Mouse (Mus musculus) midbrain, postnatal 0 days (tissue): ENCODE results near the gene Shc1. TPM values are rescaled to one million over a fixed set of nuclear protein-coding genes. Genes with fewer than 3 reads are reported as not detected.

Source experiments
- ATAC-seq: fragments of 200-750 bp; cut with Nextera tagmentation; 2 replicates; pipeline ENCODE4 v1.8.0; 2017; ENCODE audit warnings: moderate number of reproducible peaks, mild to moderate bottlenecking, moderate TSS enrichment, moderate library complexity; ENCODE audit not compliant: low FRiP score
- DNase-seq: peaks from one replicate; pipeline ENCODE4 v3.0.0-alpha.2; 2015; ENCODE audit warnings: low spot score
- H3K27ac ChIP-seq: fragments of 300-500 bp; sonication (generic); 2 replicates; pipeline ENCODE4 v1.5.1; 2014; ENCODE audit warnings: low read depth, mild to moderate bottlenecking, low read length, mixed read lengths
- H3K27me3 ChIP-seq: fragments of 300-500 bp; sonication (generic); 2 replicates; pipeline ENCODE4 v1.6.1; 2014; ENCODE audit warnings: low read length, control low read depth, mixed read lengths; ENCODE audit not compliant: insufficient read depth
- H3K36me3 ChIP-seq: fragments of 300-500 bp; sonication (generic); 2 replicates; pipeline ENCODE4 v1.6.1; 2014; ENCODE audit warnings: low read length, control low read depth, mixed read lengths; ENCODE audit not compliant: insufficient read depth
- H3K4me1 ChIP-seq: fragments of 300-500 bp; sonication (generic); 2 replicates; pipeline ENCODE4 v1.6.1; 2014; ENCODE audit warnings: mild to moderate bottlenecking, control low read depth, antibody characterized with exemption, low read length, mixed read lengths; ENCODE audit not compliant: insufficient read depth
- H3K4me2 ChIP-seq: fragments of 300-500 bp; sonication (generic); 2 replicates; pipeline ENCODE4 v1.6.1; 2014; ENCODE audit warnings: low read depth, mild to moderate bottlenecking, low read length, mixed read lengths; ENCODE audit not compliant: poor library complexity, severe bottlenecking
- H3K4me3 ChIP-seq: fragments of 300-500 bp; sonication (generic); 2 replicates; pipeline ENCODE4 v1.5.1; 2014; ENCODE audit warnings: low read depth, mild to moderate bottlenecking, low read length, moderate library complexity
- H3K9ac ChIP-seq: fragments of 300-500 bp; sonication (generic); replicated peaks from 2 replicates; pipeline ENCODE4 v1.6.1; 2014; ENCODE audit warnings: mild to moderate bottlenecking, low read length, moderate library complexity, mixed read lengths; ENCODE audit not compliant: poor library complexity, severe bottlenecking
- H3K9me3 ChIP-seq: fragments of 300-500 bp; sonication (generic); 2 replicates; pipeline ENCODE4 v1.6.1; 2016; ENCODE audit warnings: low read length, control low read depth
- CTCF ChIP-seq: IDR thresholded peaks from 2 replicates; pipeline ENCODE4 v1.5.1; 2016; ENCODE audit warnings: antibody characterized with exemption, mild to moderate bottlenecking
- WGBS: fragments of 180-500 bp; shearing (Covaris S2); extraction: QIAGEN DNeasy Blood & Tissue Kit; methylation state at CpG from one replicate; pipeline ENCODE4 v1.1.7; 2014; 5-methylcytosine and 5-hydroxymethylcytosine counted together
- polyA plus RNA-seq: library from polyadenylated mRNA; unstranded; fragments of >200 nt; fragmentation: Nextera tagmentation; extraction: Ambion mirVana; gene quantifications from 2 replicates; pipeline ENCODE4 v1.2.1, GENCODE M21; 2015
- total RNA-seq: library from RNA; depleted of rRNA; stranded (reverse); fragments of >200 nt; gene quantifications from 2 replicates; pipeline ENCODE4 v1.2.3, GENCODE M21; 2014

The Shc1 gene
- total and polyA plus RNA-seq, 2 experiments from 2014 or later = 11.0 to 24.9 TPM

DNA sequence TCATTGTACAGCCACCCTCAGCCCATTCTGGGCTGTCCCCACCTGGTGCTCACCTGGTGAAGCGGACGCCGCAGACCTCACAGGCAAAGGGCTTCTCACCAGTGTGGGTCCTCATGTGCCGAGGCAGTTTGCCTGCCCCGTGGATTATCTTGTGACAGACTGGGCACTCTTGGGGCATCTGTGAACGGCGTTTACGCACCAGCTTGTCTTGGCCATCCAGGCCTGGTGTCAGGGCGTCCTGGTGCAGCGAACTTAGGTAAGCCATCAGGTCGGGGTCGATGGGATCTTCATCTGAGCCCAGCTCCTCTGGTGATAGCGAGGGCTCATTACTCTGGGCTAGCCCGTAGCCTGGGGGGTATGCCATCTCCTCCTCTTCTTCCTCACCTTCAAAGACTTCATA is 38.0 kb upstream of the Shc1 start:
- Histone ChIP-seq H3K9me3 (no peaks in the 10 kb centered on the region), H3K4me2 (no peak overlapping the region), H3K4me1 (no peaks in the 10 kb centered on the region), H3K27ac (no peak overlapping the region), H3K36me3 (no peaks in the 10 kb centered on the region), H3K27me3 (no peaks in the 10 kb centered on the region), H3K4me3 (no peak overlapping the region), H3K9ac (no peak overlapping the region)
- WGBS = 96% methylated on average over 14 of the region's 14 CpGs
- ATAC-seq = no peak
- DNase-seq = no peak
- TF ChIP-seq CTCF = no peak

GRCm38 (mm10) chr3:89380711-89381110 is 37.5 kb upstream of the Shc1 start:
- no peak for TF ChIP-seq CTCF
- H3K27me3 ChIP-seq = no peaks in the 10 kb centered on the region
- no peak overlapping the region for H3K4me3 ChIP-seq
- ATAC-seq (no peak), DNase-seq (no peak)
- no peak overlapping the region for H3K4me2 ChIP-seq
- H3K9me3 ChIP-seq = no peaks in the 10 kb centered on the region
- no peak overlapping the region for H3K9ac ChIP-seq
- no peaks in the 10 kb centered on the region for H3K36me3 ChIP-seq
- H3K4me1 ChIP-seq = no peaks in the 10 kb centered on the region
- WGBS = 93% methylated on average over 18 of the region's 18 CpGs
- no peak overlapping the region for H3K27ac ChIP-seq

GRCm38 (mm10) chr3:89381233-89381632 is 37.0 kb upstream of the Shc1 start:
- H3K9ac ChIP-seq = no peak overlapping the region
- no peak overlapping the region for H3K4me3 ChIP-seq
- no peaks in the 10 kb centered on the region for H3K9me3 ChIP-seq
- 86% methylated on average over 11 of the region's 11 CpGs for WGBS
- ATAC-seq = no peak
- H3K4me1 ChIP-seq = no peaks in the 10 kb centered on the region
- H3K36me3 ChIP-seq = no peaks in the 10 kb centered on the region
- no peak overlapping the region for H3K27ac ChIP-seq
- H3K4me2 ChIP-seq = no peak overlapping the region
- no peak for DNase-seq
- TF ChIP-seq CTCF = no peak
- H3K27me3 ChIP-seq = no peaks in the 10 kb centered on the region

GRCm38 (mm10) chr3:89382033-89382882 is 36.0 kb upstream of the Shc1 start:
- H3K9ac ChIP-seq = no peak overlapping the region
- no peak for TF ChIP-seq CTCF
- DNase-seq = no peak
- H3K4me1 ChIP-seq = no peaks in the 10 kb centered on the region
- no peak overlapping the region for H3K27ac ChIP-seq
- H3K4me2 ChIP-seq = no peak overlapping the region
- no peaks in the 10 kb centered on the region for H3K9me3 ChIP-seq
- H3K27me3 ChIP-seq = no peaks in the 10 kb centered on the region
- no peak for ATAC-seq
- no peak overlapping the region for H3K4me3 ChIP-seq
- no peaks in the 10 kb centered on the region for H3K36me3 ChIP-seq
- WGBS = 86% methylated on average over 9 of the region's 9 CpGs

GRCm38 (mm10) chr3:89382950-89383349 is 35.3 kb upstream of the Shc1 start:
- Histone ChIP-seq H3K4me3 (no peak overlapping the region), H3K27ac (no peak overlapping the region), H3K4me2 (no peak overlapping the region), H3K9me3 (no peaks in the 10 kb centered on the region), H3K27me3 (no peaks in the 10 kb centered on the region), H3K4me1 (no peaks in the 10 kb centered on the region), H3K9ac (no peak overlapping the region), H3K36me3 (no peaks in the 10 kb centered on the region)
- 81% methylated on average over 5 of the region's 5 CpGs for WGBS
- ATAC-seq (no peak), DNase-seq (no peak)
- TF ChIP-seq CTCF = no peak

DNA sequence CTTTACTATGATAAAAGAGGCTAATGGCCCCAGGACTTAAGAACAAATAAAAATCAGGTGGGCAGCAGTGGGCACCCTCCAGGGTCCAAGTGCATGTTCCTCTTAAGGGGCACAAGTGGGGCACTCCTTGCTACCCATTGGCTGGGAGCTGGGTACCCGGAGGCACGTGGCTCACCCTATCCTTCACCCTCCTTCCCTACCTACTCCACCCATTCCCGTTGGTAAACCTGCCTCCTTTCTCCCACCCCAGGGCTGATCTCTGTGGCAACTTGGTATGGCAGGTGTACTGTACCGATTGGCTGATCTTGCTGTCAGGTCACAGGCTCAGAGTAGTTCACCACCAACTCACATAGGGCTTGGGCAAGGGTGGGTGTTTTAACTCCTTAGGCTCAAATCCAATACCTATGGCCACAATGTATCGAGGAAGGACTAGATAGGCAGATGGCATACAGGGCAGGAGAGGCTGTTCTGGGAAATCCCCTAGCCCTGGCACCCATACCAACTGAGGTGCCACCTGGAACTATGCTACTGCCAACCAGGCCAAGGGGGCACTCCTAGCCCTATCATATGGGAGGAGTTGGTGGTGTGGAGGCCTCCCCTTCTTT is 34.5 kb upstream of the Shc1 start:
- Histone ChIP-seq H3K36me3 (no peaks in the 10 kb centered on the region), H3K4me2 (no peak overlapping the region), H3K4me1 (no peaks in the 10 kb centered on the region; the same call in 1 of the 2 replicates), H3K9me3 (no peaks in the 10 kb centered on the region), H3K9ac (no peak overlapping the region), H3K4me3 (no peak overlapping the region), H3K27ac (no peak overlapping the region), H3K27me3 (no peaks in the 10 kb centered on the region)
- TF ChIP-seq CTCF = no peak
- WGBS = 88% methylated on average over 5 of the region's 5 CpGs
- ATAC-seq (no peak), DNase-seq (no peak)
